Mouse (Mus musculus) v-Abl transformed pro-B cells (cell line): ENCODE results near the gene S1pr5.
"Not testable (repeated sequence)": the region's sequence is repeated elsewhere in the genome, so short reads cannot be mapped to it uniquely, and the experiment has no call there.

ENCODE experiments used
- in situ Hi-C, 2 experiments: fragments of 400-800 bp; cut with MboI; formaldehyde crosslinking; loops; one replicate each; pipeline ENCODE4 v1.15.1; 2025; ENCODE audit not compliant: unreplicated experiment in 2 of 2

S1pr5 gene

GRCm38 (mm10) chr9:21211624-21212023, 36.6 kb downstream of the S1pr5 start:
- in situ Hi-C loops: loop anchor here (5.0 kb wide), 2 partner anchors 34 to 54 kb away; no protein-coding TSS in a partner anchor

- in situ Hi-C loops: loop anchor here (5.0 kb wide), 2 partner anchors 34 to 54 kb away; no protein-coding TSS in a partner anchor
Measured at GRCm38 (mm10) chr9:21210821-21211220, 37.4 kb downstream of the S1pr5 start.

- in situ Hi-C loops: no loop called here
Measured at GRCm38 (mm10) chr9:21208626-21209025, 39.6 kb downstream of the S1pr5 start.

GRCm38 (mm10) chr9:21206848-21207247, 41.4 kb downstream of the S1pr5 start:
- in situ Hi-C loops: no loop called here

- in situ Hi-C loops: no loop called here
Measured at GRCm38 (mm10) chr9:21204528-21205272, 43.5 kb downstream of the S1pr5 start.

GRCm38 (mm10) chr9:21204156-21204527, 44.1 kb downstream of the S1pr5 start:
- in situ Hi-C loops: no loop called here

GRCm38 (mm10) chr9:21198960-21199359, 49.3 kb downstream of the S1pr5 start:
- in situ Hi-C loops: no loop called here

- in situ Hi-C loops: no loop called here
Measured at GRCm38 (mm10) chr9:21197981-21198380, 50.3 kb downstream of the S1pr5 start.

- in situ Hi-C loops: no loop called here
Measured at GRCm38 (mm10) chr9:21196521-21197433, 51.5 kb downstream of the S1pr5 start.

- in situ Hi-C loops: not testable (repeated sequence)
Measured at GRCm38 (mm10) chr9:21195736-21196505, 52.3 kb downstream of the S1pr5 start.

- in situ Hi-C loops: no loop called here
Measured at GRCm38 (mm10) chr9:21194787-21195493, 53.3 kb downstream of the S1pr5 start.

GRCm38 (mm10) chr9:21193786-21194185, 54.5 kb downstream of the S1pr5 start:
- in situ Hi-C loops: no loop called here
